Mouse (Mus musculus): ENCODE results near the gene Dnah8. TPM values are rescaled to one million over a fixed set of nuclear protein-coding genes. Genes with fewer than 3 reads are reported as not detected.

Gene Dnah8
- polyA plus RNA-seq, 1 experiment from 2014 or later, result 4.4 TPM

GRCm38 (mm10) chr17:30635367-30635766 lies 11.2 kb downstream of the Dnah8 start:
- H3K36me3 ChIP-seq (ENCODE audit: control insufficient read depth, insufficient read depth, low read length), result no peaks in the 10 kb centered on the region
- H3K4me3 ChIP-seq (ENCODE audit: low read depth, low read length), result no peak overlapping the region
- H3K27me3 ChIP-seq (replicated peaks; ENCODE audit: control insufficient read depth, insufficient read depth, low read length), result no peaks in the 10 kb centered on the region
- no peak overlapping the region for H3K9ac ChIP-seq (ENCODE audit: low read depth, low read length)
- peaks cover 8% of the 10 kb centered on the region for H3K4me1 ChIP-seq (replicated peaks; ENCODE audit: control insufficient read depth, insufficient read depth, low read length)
- WGBS, result 30% methylated on average over 17 of the region's 17 CpGs
- H3K4me2 ChIP-seq, result peak overlapping the region; percentile 30
- no peaks in the 10 kb centered on the region for H3K9me3 ChIP-seq (ENCODE audit: control insufficient read depth, low read length)
- H3K27ac ChIP-seq (ENCODE audit: low read depth, low read length), result no peak overlapping the region
- DNase-seq (ENCODE audit: low spot score) (peak; percentile 54), ATAC-seq (replicated peaks; ENCODE audit: low FRiP score) (no peak; the same call in 1 of the 2 replicates)

- Histone ChIP-seq H3K4me2 (no peak overlapping the region), H3K36me3 (ENCODE audit: control insufficient read depth, insufficient read depth, low read length) (no peaks in the 10 kb centered on the region), H3K9ac (ENCODE audit: low read depth, low read length) (no peak overlapping the region), H3K9me3 (ENCODE audit: control insufficient read depth, low read length) (no peaks in the 10 kb centered on the region), H3K4me1 (replicated peaks; ENCODE audit: control insufficient read depth, insufficient read depth, low read length) (peaks cover 8% of the 10 kb centered on the region), H3K4me3 (ENCODE audit: low read depth, low read length) (no peak overlapping the region), H3K27me3 (replicated peaks; ENCODE audit: control insufficient read depth, insufficient read depth, low read length) (no peaks in the 10 kb centered on the region), H3K27ac (ENCODE audit: low read depth, low read length) (no peak overlapping the region)
- DNase-seq (ENCODE audit: low spot score) (no peak), ATAC-seq (replicated peaks; ENCODE audit: low FRiP score) (no peak)
- 43% methylated on average over 1 of the region's 1 CpGs for WGBS
These were observed 13.6 kb downstream of the Dnah8 start for GRCm38 (mm10) chr17:30637714-30638113.

GRCm38 (mm10) chr17:30638996-30639395 lies 14.8 kb downstream of the Dnah8 start:
- Histone ChIP-seq H3K9ac (ENCODE audit: low read depth, low read length) (no peak overlapping the region), H3K27ac (ENCODE audit: low read depth, low read length) (no peak overlapping the region), H3K4me3 (ENCODE audit: low read depth, low read length) (no peak overlapping the region), H3K4me2 (no peak overlapping the region), H3K9me3 (ENCODE audit: control insufficient read depth, low read length) (no peaks in the 10 kb centered on the region), H3K27me3 (replicated peaks; ENCODE audit: control insufficient read depth, insufficient read depth, low read length) (no peaks in the 10 kb centered on the region), H3K4me1 (replicated peaks; ENCODE audit: control insufficient read depth, insufficient read depth, low read length) (peaks cover 8% of the 10 kb centered on the region), H3K36me3 (ENCODE audit: control insufficient read depth, insufficient read depth, low read length) (no peaks in the 10 kb centered on the region)
- 58% methylated on average over 2 of the region's 2 CpGs for WGBS
- no peak for ATAC-seq (replicated peaks; ENCODE audit: low FRiP score)
- no peak for DNase-seq (ENCODE audit: low spot score)

- Histone ChIP-seq H3K9ac (ENCODE audit: low read depth, low read length) (no peak overlapping the region), H3K36me3 (ENCODE audit: control insufficient read depth, insufficient read depth, low read length) (no peaks in the 10 kb centered on the region), H3K9me3 (ENCODE audit: control insufficient read depth, low read length) (no peaks in the 10 kb centered on the region), H3K27me3 (replicated peaks; ENCODE audit: control insufficient read depth, insufficient read depth, low read length) (no peaks in the 10 kb centered on the region), H3K4me1 (replicated peaks; ENCODE audit: control insufficient read depth, insufficient read depth, low read length) (peaks cover 8% of the 10 kb centered on the region), H3K4me2 (no peak overlapping the region), H3K4me3 (ENCODE audit: low read depth, low read length) (no peak overlapping the region), H3K27ac (ENCODE audit: low read depth, low read length) (no peak overlapping the region)
- ATAC-seq (replicated peaks; ENCODE audit: low FRiP score) (no peak), DNase-seq (ENCODE audit: low spot score) (no peak)
- WGBS, result 84% methylated on average over 5 of the region's 5 CpGs
These were observed 16.7 kb downstream of the Dnah8 start for GRCm38 (mm10) chr17:30640896-30641295.

GRCm38 (mm10) chr17:30648770-30649169 lies 24.6 kb downstream of the Dnah8 start:
- Histone ChIP-seq H3K36me3 (ENCODE audit: control insufficient read depth, insufficient read depth, low read length) (no peaks in the 10 kb centered on the region), H3K27me3 (replicated peaks; ENCODE audit: control insufficient read depth, insufficient read depth, low read length) (no peaks in the 10 kb centered on the region), H3K27ac (ENCODE audit: low read depth, low read length) (no peak overlapping the region), H3K9me3 (ENCODE audit: control insufficient read depth, low read length) (no peaks in the 10 kb centered on the region), H3K9ac (ENCODE audit: low read depth, low read length) (no peak overlapping the region), H3K4me3 (ENCODE audit: low read depth, low read length) (no peak overlapping the region), H3K4me1 (replicated peaks; ENCODE audit: control insufficient read depth, insufficient read depth, low read length) (no peaks in the 10 kb centered on the region), H3K4me2 (no peak overlapping the region)
- ATAC-seq (replicated peaks; ENCODE audit: low FRiP score) (no peak), DNase-seq (ENCODE audit: low spot score) (no peak)
- 88% methylated on average over 3 of the region's 3 CpGs for WGBS

- Histone ChIP-seq H3K4me2 (no peak overlapping the region), H3K9ac (ENCODE audit: low read depth, low read length) (no peak overlapping the region), H3K27me3 (replicated peaks; ENCODE audit: control insufficient read depth, insufficient read depth, low read length) (no peaks in the 10 kb centered on the region), H3K9me3 (ENCODE audit: control insufficient read depth, low read length) (no peaks in the 10 kb centered on the region), H3K27ac (ENCODE audit: low read depth, low read length) (no peak overlapping the region), H3K4me3 (ENCODE audit: low read depth, low read length) (no peak overlapping the region), H3K4me1 (replicated peaks; ENCODE audit: control insufficient read depth, insufficient read depth, low read length) (no peaks in the 10 kb centered on the region), H3K36me3 (ENCODE audit: control insufficient read depth, insufficient read depth, low read length) (no peaks in the 10 kb centered on the region)
- 96% methylated on average over 6 of the region's 6 CpGs for WGBS
- ATAC-seq (replicated peaks; ENCODE audit: low FRiP score) (no peak), DNase-seq (ENCODE audit: low spot score) (no peak)
These were observed 28.9 kb downstream of the Dnah8 start for GRCm38 (mm10) chr17:30653010-30653409.

GRCm38 (mm10) chr17:30657530-30658151 lies 33.5 kb downstream of the Dnah8 start:
- Histone ChIP-seq H3K4me3 (ENCODE audit: low read depth, low read length) (peak overlapping the region; percentile 37), H3K4me2 (peak overlapping the region; percentile 57), H3K27me3 (replicated peaks; ENCODE audit: control insufficient read depth, insufficient read depth, low read length) (no peaks in the 10 kb centered on the region), H3K4me1 (replicated peaks; ENCODE audit: control insufficient read depth, insufficient read depth, low read length) (no peaks in the 10 kb centered on the region; the same call in 1 of the 2 replicates), H3K36me3 (ENCODE audit: control insufficient read depth, insufficient read depth, low read length) (no peaks in the 10 kb centered on the region), H3K9me3 (ENCODE audit: control insufficient read depth, low read length) (no peaks in the 10 kb centered on the region), H3K27ac (ENCODE audit: low read depth, low read length) (no peak overlapping the region; the same call in 1 of the 2 replicates), H3K9ac (ENCODE audit: low read depth, low read length) (peak overlapping the region; percentile 51)
- WGBS, result 59% methylated on average over 8 of the region's 8 CpGs
- no peak for DNase-seq (ENCODE audit: low spot score)
- ATAC-seq (replicated peaks; ENCODE audit: low FRiP score), result no peak

GRCm38 (mm10) chr17:30658152-30658544 lies 34.0 kb downstream of the Dnah8 start:
- DNase-seq (ENCODE audit: low spot score), result peak; percentile 46
- H3K9me3 ChIP-seq (ENCODE audit: control insufficient read depth, low read length), result no peaks in the 10 kb centered on the region
- peak overlapping the region; percentile 57 for H3K4me2 ChIP-seq
- no peaks in the 10 kb centered on the region for H3K36me3 ChIP-seq (ENCODE audit: control insufficient read depth, insufficient read depth, low read length)
- H3K4me1 ChIP-seq (replicated peaks; ENCODE audit: control insufficient read depth, insufficient read depth, low read length), result no peaks in the 10 kb centered on the region; the same call in 1 of the 2 replicates
- H3K9ac ChIP-seq (ENCODE audit: low read depth, low read length), result peak overlapping the region; percentile 51
- 0 out of 2 replicates have a peak, but pooled peaks have one; percentile 43 for ATAC-seq (replicated peaks; ENCODE audit: low FRiP score)
- H3K27me3 ChIP-seq (replicated peaks; ENCODE audit: control insufficient read depth, insufficient read depth, low read length), result no peaks in the 10 kb centered on the region
- H3K4me3 ChIP-seq (ENCODE audit: low read depth, low read length), result peak overlapping the region; percentile 37
- WGBS, result 22% methylated on average over 13 of the region's 13 CpGs
- H3K27ac ChIP-seq (ENCODE audit: low read depth, low read length), result no peak overlapping the region; the same call in 1 of the 2 replicates

GRCm38 (mm10) chr17:30662131-30662530 lies 38.0 kb downstream of the Dnah8 start:
- Histone ChIP-seq H3K4me2 (no peak overlapping the region), H3K9ac (ENCODE audit: low read depth, low read length) (no peak overlapping the region), H3K27ac (ENCODE audit: low read depth, low read length) (no peak overlapping the region), H3K9me3 (ENCODE audit: control insufficient read depth, low read length) (peaks cover 5% of the 10 kb centered on the region), H3K36me3 (ENCODE audit: control insufficient read depth, insufficient read depth, low read length) (peaks cover 5% of the 10 kb centered on the region; the same call in 1 of the 2 replicates), H3K4me1 (replicated peaks; ENCODE audit: control insufficient read depth, insufficient read depth, low read length) (no peaks in the 10 kb centered on the region; the same call in 1 of the 2 replicates), H3K4me3 (ENCODE audit: low read depth, low read length) (no peak overlapping the region), H3K27me3 (replicated peaks; ENCODE audit: control insufficient read depth, insufficient read depth, low read length) (no peaks in the 10 kb centered on the region)
- WGBS, result 71% methylated on average over 8 of the region's 8 CpGs
- ATAC-seq (replicated peaks; ENCODE audit: low FRiP score) (no peak), DNase-seq (ENCODE audit: low spot score) (no peak)
